Mouse (Mus musculus) liver, embryonic 14.5 days (tissue): ENCODE measurements around the gene Gnpnat1.

Source experiments
- CTCF ChIP-seq: IDR thresholded peaks from 2 replicates; pipeline ENCODE4 v1.5.1; 2016; ENCODE audit warnings: antibody characterized with exemption, low read depth, control low read depth
- EP300 ChIP-seq: IDR thresholded peaks from 2 replicates; pipeline ENCODE4 v1.6.1; 2016; ENCODE audit warnings: antibody characterized with exemption, low read depth

DNA sequence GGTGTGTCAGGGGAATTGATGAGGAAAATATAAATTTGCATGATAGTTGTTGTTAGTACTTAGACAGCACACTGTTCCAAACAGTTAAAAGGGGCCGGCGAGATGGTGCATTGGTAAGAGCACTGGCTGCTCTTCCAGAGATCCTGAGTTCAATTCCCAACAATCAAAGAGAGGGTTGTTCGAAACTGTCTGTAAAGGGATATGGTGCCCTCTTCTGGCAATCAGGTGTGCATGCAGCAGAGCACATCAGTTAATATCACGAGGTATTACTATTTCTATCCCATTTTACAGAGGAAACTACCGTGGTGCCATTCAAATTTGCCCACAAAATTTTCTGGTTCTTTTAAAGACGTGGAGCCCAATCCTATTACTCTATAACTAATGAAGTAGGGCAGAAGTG, 29.5 kb upstream of the Gnpnat1 start:
- TF ChIP-seq CTCF: peak; percentile 65
- no peak for TF ChIP-seq EP300
